Mouse (Mus musculus) megakaryocyte, embryonic 14.5 days (primary cell): ENCODE data around the gene Rora. TPM values are rescaled to one million over a fixed set of nuclear protein-coding genes. Genes with fewer than 3 reads are reported as not detected.
A peak's percentile ranks its signal among the peaks of the same experiment; 100 is the strongest.

Experiments used
- H3K27me3 ChIP-seq: replicated peaks from 2 replicates; pipeline ENCODE3; 2012; ENCODE audit warnings: inconsistent platforms
- H3K36me3 ChIP-seq: replicated peaks from 2 replicates; pipeline ENCODE3; 2012; ENCODE audit warnings: low read length, inconsistent platforms, mixed read lengths
- H3K4me1 ChIP-seq: 2 replicates; pipeline ENCODE4 v1.6.1; 2012; ENCODE audit warnings: inconsistent platforms
- H3K4me3 ChIP-seq: replicated peaks from 2 replicates; pipeline ENCODE3; 2012; ENCODE audit warnings: moderate library complexity, mild to moderate bottlenecking, inconsistent platforms
- H3K9me3 ChIP-seq: 2 replicates; pipeline ENCODE4 v1.6.1; 2012; ENCODE audit warnings: inconsistent platforms
- FLI1 ChIP-seq: IDR thresholded peaks from 2 replicates; pipeline ENCODE4 v1.6.1; 2012; ENCODE audit warnings: low read length, inconsistent platforms, mixed read lengths
- GATA1 ChIP-seq: IDR thresholded peaks from 3 replicates; pipeline ENCODE4 v1.6.1; 2012; ENCODE audit warnings: mixed read lengths, low read length, inconsistent platforms, borderline replicate concordance
- polyA plus RNA-seq: library from polyadenylated mRNA; stranded (reverse); fragments of >175 nt; gene quantifications from 2 replicates; pipeline ENCODE4 v1.2.3, GENCODE M21; 2012; ENCODE audit warnings: low replicate concordance; ENCODE audit not compliant: insufficient read depth

The Rora gene
- polyA plus RNA-seq, 1 experiment, result 2.5 TPM

DNA sequence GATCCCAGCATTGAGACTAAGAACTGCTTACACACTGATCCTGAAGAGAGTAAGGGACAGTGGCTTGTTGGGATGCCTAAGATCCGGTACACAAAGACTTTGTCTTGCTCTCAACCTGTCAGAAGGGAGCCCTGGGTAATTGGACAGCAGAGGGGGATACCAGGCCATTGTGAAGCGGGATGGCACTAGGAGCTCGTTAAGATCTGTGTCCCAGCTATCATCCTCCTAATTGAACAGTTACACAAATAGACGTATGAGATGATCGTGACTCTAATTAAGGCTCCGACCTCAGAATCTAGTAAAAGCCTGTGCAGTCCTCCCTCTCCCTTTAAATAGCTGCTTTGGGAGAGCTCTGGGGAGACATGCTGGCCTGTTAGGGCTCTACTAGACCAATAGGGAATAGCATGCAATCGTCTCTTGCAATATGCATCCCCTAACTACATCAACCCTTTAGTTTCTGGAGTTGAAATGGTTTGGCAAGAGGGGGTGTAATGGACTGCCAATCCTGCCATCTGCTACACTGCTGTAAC, 359.7 kb downstream of the Rora start:
- TF ChIP-seq GATA1, result no peak
- TF ChIP-seq FLI1, result no peak
- H3K9me3 ChIP-seq, result no peaks in the 10 kb centered on the region
- H3K36me3 ChIP-seq, result no peaks in the 10 kb centered on the region
- no peak overlapping the region for H3K4me3 ChIP-seq
- H3K4me1 ChIP-seq, result no peaks in the 10 kb centered on the region
- no peaks in the 10 kb centered on the region for H3K27me3 ChIP-seq

DNA sequence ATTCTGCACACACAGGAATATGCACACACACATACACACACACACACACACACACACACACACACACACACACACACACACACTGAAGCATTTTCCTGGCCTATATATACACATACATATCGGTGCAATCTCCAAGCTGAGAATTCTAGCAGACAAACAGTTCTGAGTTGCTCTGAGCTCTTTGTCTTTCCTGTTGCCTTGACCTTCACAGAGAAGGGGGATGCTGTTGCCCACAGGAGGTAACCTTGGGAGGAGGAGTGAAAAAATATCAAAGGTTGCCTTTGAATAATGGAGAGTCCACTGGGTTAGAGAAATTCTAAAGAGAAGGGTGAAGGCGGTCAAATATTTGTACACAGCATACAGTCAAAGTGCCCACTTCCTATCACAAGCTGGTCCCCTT, 360.6 kb downstream of the Rora start:
- no peak for TF ChIP-seq FLI1
- TF ChIP-seq GATA1, result no peak
- Histone ChIP-seq H3K4me1 (no peaks in the 10 kb centered on the region), H3K27me3 (no peaks in the 10 kb centered on the region), H3K36me3 (no peaks in the 10 kb centered on the region), H3K4me3 (no peak overlapping the region), H3K9me3 (no peaks in the 10 kb centered on the region)

DNA sequence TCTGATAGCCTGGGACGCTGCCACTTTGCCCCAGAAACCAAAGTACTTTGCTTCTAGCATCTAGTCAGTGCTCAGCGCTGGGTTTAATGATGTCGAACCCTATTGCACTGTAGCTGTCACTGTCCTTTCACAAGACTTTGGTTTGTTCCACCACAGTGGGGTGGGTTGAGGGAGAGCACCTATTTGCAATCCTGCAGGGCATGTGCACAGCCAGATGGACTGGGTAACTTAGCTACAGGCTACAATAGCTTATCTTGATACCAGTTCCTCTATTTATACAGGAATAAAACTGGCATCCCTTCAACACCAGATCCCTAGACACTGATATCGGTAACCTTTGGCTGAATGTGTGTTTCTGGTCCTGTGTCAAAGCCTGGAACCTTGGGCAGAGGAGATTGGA, 366.8 kb downstream of the Rora start:
- TF ChIP-seq GATA1 (no peak), FLI1 (no peak)

DNA sequence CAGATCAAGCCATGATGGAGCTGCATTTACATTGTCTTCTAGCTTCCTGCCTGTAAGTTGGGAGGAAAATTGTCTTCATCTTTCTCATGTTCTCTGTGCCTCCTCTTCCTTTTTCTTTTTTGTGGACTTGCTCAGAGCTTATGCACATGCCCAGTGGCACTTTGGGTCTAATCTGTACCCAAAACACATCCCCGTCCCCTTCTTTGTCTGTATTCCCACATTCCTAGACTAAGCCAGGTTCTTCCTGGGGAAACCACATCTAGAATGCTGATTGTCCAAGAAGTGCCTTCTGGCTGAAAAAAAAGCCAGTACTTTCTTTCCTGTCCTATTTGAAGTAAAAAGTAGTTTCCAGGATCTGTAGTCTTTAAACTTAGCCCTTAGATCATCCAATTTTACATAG, 367.9 kb downstream of the Rora start:
- H3K36me3 ChIP-seq, result no peaks in the 10 kb centered on the region
- H3K4me1 ChIP-seq, result no peaks in the 10 kb centered on the region
- H3K4me3 ChIP-seq, result no peak overlapping the region
- no peak for TF ChIP-seq FLI1
- H3K9me3 ChIP-seq, result peaks cover 6% of the 10 kb centered on the region
- H3K27me3 ChIP-seq, result peaks cover 2% of the 10 kb centered on the region

More for the DNA sequence above, 366.8 kb downstream of the Rora start:
- no peak overlapping the region for H3K4me3 ChIP-seq
- H3K9me3 ChIP-seq, result peaks cover 6% of the 10 kb centered on the region
- H3K36me3 ChIP-seq, result no peaks in the 10 kb centered on the region
- H3K4me1 ChIP-seq, result no peaks in the 10 kb centered on the region
- peaks cover 2% of the 10 kb centered on the region for H3K27me3 ChIP-seq

DNA sequence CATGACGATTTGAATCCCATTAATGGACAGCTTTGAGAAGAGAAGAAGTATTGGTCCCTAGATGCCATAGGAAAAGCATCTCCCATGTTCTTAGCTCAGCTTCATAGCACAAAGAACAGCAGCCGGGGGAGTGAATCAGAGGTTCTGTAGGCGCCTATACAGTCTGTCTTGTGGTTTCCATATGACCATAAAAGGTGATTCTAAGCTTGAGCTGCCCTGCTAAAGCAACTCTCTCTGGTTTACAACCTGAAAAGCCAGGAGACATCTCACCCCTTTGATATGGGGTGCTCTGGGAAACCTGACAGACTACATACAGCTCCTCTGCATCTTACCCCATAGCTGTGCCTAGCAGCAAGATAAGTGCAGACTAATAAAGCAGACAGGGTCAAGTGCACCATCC, 369.7 kb downstream of the Rora start:
- Histone ChIP-seq H3K36me3 (no peaks in the 10 kb centered on the region), H3K27me3 (peaks cover 4% of the 10 kb centered on the region), H3K4me1 (no peaks in the 10 kb centered on the region), H3K9me3 (peaks cover 6% of the 10 kb centered on the region), H3K4me3 (no peak overlapping the region)
- TF ChIP-seq FLI1 (no peak), GATA1 (no peak)

DNA sequence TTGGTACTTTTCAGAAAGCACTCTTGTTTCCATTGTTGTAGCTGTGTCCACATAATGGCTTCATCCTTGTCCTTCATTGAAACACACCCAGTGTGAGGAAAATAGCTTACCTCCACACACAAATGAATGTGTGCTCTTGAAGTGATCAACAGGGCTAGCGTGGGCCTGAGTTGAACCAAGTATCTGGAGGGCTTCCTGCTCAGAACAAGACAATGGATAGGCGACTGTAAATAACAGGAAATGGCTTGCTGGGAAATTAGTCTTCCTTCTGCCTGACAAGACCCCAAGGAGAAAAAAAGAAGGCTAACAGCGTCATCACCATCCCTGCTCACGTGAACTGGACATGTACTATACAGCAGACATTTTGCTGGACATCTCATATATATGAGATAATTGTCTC, 374.6 kb downstream of the Rora start:
- H3K36me3 ChIP-seq, result no peaks in the 10 kb centered on the region
- H3K4me1 ChIP-seq, result no peaks in the 10 kb centered on the region
- H3K9me3 ChIP-seq, result peaks cover 6% of the 10 kb centered on the region
- peaks cover 2% of the 10 kb centered on the region for H3K27me3 ChIP-seq
- TF ChIP-seq GATA1, result no peak
- no peak for TF ChIP-seq FLI1
- H3K4me3 ChIP-seq, result no peak overlapping the region

DNA sequence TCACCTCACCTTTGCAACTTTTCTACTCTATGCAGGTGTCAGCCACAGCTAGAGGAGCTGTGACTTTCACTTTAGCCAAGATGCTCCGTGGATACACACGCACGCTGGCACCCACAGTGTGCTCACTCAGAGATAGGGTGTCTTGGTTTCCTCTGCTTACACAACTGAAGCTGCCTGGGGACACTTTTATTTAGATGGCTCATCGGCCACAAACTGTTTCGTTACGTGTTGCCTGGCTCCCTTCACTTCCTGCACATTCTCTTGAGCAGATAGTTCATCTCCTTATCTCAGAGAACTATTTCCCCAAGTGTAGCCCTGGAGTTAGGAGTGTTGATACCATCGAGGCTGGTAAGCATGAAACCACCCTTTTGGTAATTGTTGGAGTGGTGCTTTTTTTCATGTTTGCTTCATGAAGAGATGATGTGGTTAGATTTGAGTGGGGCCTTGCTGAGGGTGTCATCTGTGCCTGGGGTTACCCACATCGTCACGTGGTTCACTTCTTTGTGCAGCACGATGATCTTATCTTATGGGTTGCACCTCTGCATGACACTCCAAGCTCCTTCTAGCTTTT, 380.8 kb downstream of the Rora start:
- Histone ChIP-seq H3K4me3 (peak overlapping the region; percentile 69), H3K36me3 (no peaks in the 10 kb centered on the region), H3K9me3 (peaks cover 10% of the 10 kb centered on the region), H3K4me1 (peaks cover 16% of the 10 kb centered on the region), H3K27me3 (peaks cover 11% of the 10 kb centered on the region)
- TF ChIP-seq GATA1, result no peak
- TF ChIP-seq FLI1, result no peak

DNA sequence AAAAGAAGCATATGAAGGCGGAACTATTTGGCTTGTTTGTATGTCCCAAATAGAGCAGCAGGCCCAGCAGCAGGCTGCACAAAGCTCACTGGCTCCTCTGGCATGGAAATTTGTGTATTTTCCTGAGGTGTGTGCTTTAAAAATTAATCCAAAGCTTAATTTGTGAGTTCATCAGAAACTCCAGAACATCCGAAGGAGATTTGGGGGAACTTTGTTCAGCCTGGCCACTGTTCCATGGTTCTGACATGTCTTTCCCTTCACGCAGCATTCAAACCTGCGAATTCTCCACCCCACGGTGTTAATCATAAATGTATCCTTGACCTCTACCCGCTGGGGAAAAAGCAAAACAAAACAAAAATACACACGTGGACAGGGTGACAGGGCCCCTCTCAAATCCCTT, 381.9 kb downstream of the Rora start:
- TF ChIP-seq GATA1 (no peak), FLI1 (no peak)
- Histone ChIP-seq H3K4me3 (no peak overlapping the region), H3K27me3 (peaks cover 11% of the 10 kb centered on the region), H3K9me3 (peaks cover 18% of the 10 kb centered on the region), H3K4me1 (peaks cover 16% of the 10 kb centered on the region), H3K36me3 (no peaks in the 10 kb centered on the region)

DNA sequence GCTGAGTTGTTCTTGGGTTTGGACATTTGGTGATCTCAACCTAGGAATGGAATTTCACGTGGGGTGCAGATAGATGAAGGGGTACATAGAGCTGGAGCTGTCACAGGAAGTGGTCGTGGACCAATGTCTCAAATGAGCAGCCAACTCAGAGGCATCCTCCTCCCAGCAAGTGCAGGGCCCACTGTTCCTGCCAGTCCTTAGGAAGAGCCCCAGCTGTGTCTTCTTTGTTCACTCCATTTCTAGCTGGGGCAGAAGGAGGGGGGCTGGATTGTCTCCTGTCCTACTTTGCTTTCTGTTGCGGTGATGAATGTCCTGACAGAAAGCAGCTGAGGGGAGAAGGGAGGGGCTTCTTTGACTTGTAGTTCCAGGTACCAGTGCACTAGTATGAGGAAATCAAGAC, 382.7 kb downstream of the Rora start:
- Histone ChIP-seq H3K27me3 (peaks cover 11% of the 10 kb centered on the region), H3K4me1 (peaks cover 16% of the 10 kb centered on the region), H3K36me3 (no peaks in the 10 kb centered on the region), H3K4me3 (no peak overlapping the region), H3K9me3 (peaks cover 18% of the 10 kb centered on the region)
- TF ChIP-seq GATA1 (no peak), FLI1 (no peak)

DNA sequence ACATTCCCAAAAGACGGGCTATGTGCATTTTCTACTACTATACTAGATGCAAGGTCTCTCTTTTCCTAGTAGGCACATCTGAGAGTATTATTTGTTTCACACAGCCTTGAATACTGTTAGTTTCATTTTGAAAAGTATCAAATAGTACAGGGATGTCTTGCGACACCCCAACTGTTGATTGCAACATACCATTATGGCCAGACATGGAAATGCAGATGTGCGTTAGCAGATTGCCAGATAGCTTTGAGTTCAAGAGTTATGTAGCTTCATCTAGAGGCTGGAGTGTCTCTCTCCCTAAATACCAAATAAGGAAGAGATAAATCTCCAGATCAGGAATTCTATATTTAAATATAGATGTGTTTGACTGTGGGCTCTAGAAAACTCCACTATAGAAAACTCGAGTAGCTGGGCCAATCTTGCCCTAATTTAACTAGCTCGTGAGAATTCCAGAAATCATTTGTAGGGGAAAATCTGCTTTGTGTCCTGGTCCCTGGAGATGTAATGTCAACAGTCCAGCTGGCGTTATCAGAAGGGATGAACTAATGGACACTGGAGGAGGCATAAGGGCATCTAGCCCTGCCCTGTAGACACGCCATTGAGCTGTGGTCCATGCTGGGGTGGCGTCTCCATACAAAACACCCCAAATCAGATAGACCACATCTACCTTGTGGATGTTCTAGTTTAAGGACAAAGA, 390.5 kb downstream of the Rora start:
- H3K36me3 ChIP-seq, result no peaks in the 10 kb centered on the region
- H3K4me1 ChIP-seq, result peaks cover 4% of the 10 kb centered on the region; the same call in 1 of the 2 replicates
- TF ChIP-seq FLI1 (no peak), GATA1 (no peak)
- peaks cover 2% of the 10 kb centered on the region for H3K27me3 ChIP-seq
- H3K4me3 ChIP-seq, result no peak overlapping the region
- H3K9me3 ChIP-seq, result peaks cover 27% of the 10 kb centered on the region
